Mouse (Mus musculus): ENCODE data around the gene Igf2r.

Gene Igf2r

GRCm38 (mm10) chr17:12751218-12751617 is 18.2 kb downstream of the Igf2r start:
- in situ Hi-C loops (cut with MboI, MseI): no loop called here

- in situ Hi-C loops (cut with MboI, MseI): no loop called here
These were observed 18.8 kb downstream of the Igf2r start for GRCm38 (mm10) chr17:12750591-12751170.

GRCm38 (mm10) chr17:12749421-12750367 is 19.8 kb downstream of the Igf2r start:
- in situ Hi-C loops (cut with MboI, MseI): no loop called here

GRCm38 (mm10) chr17:12745761-12746160 is 23.7 kb downstream of the Igf2r start:
- in situ Hi-C loops (cut with MboI, MseI): no loop called here

GRCm38 (mm10) chr17:12744071-12744470 is 25.4 kb downstream of the Igf2r start:
- in situ Hi-C loops (cut with MboI, MseI): no loop called here

- in situ Hi-C loops (cut with MboI, MseI): no loop called here
These were observed 27.1 kb downstream of the Igf2r start for GRCm38 (mm10) chr17:12742151-12742908.

- in situ Hi-C loops (cut with MboI, MseI): no loop called here
These were observed 28.1 kb downstream of the Igf2r start for GRCm38 (mm10) chr17:12741218-12741968.

GRCm38 (mm10) chr17:12740317-12740716 is 29.1 kb downstream of the Igf2r start:
- in situ Hi-C loops (cut with MboI, MseI): no loop called here

- in situ Hi-C loops (cut with MboI, MseI): no loop called here
These were observed 29.9 kb downstream of the Igf2r start for GRCm38 (mm10) chr17:12739516-12739915.

GRCm38 (mm10) chr17:12737934-12738333 is 31.5 kb downstream of the Igf2r start:
- in situ Hi-C loops (cut with MboI, MseI): no loop called here

- in situ Hi-C loops (cut with MboI, MseI): no loop called here
These were observed 35.1 kb downstream of the Igf2r start for GRCm38 (mm10) chr17:12734205-12734857.

- in situ Hi-C loops (cut with MboI, MseI): no loop called here
These were observed 36.3 kb downstream of the Igf2r start for GRCm38 (mm10) chr17:12733128-12733527.

GRCm38 (mm10) chr17:12728536-12728935 is 40.9 kb downstream of the Igf2r start:
- in situ Hi-C loops (cut with MboI, MseI): no loop called here

GRCm38 (mm10) chr17:12727748-12728147 is 41.7 kb downstream of the Igf2r start:
- in situ Hi-C loops (cut with MboI, MseI): no loop called here

GRCm38 (mm10) chr17:12725871-12726270 is 43.6 kb downstream of the Igf2r start:
- in situ Hi-C loops (cut with MboI, MseI): no loop called here

GRCm38 (mm10) chr17:12724767-12725744 is 44.4 kb downstream of the Igf2r start:
- in situ Hi-C loops (cut with MboI, MseI): no loop called here

- in situ Hi-C loops (cut with MboI, MseI): no loop called here
These were observed 45.3 kb downstream of the Igf2r start for GRCm38 (mm10) chr17:12723986-12724766.

- in situ Hi-C loops (cut with MboI, MseI): no loop called here
These were observed 46.8 kb downstream of the Igf2r start for GRCm38 (mm10) chr17:12722622-12723021.
